Mouse (Mus musculus) forebrain, embryonic 16.5 days (tissue): Measurements from ENCODE around the gene Tbc1d9b. TPM values are rescaled to one million over a fixed set of nuclear protein-coding genes. Genes with fewer than 3 reads are reported as not detected.

Source experiments
- ATAC-seq: fragments of 200-750 bp; cut with Nextera tagmentation; 2 replicates; pipeline ENCODE4 v1.8.0; 2017; ENCODE audit warnings: mild to moderate bottlenecking, moderate library complexity
- H3K27ac ChIP-seq: fragments of 300-500 bp; sonication (generic); 2 replicates; pipeline ENCODE4 v1.5.1; 2014; ENCODE audit warnings: low read length, control low read depth
- H3K27me3 ChIP-seq: fragments of 300-500 bp; sonication (generic); replicated peaks from 2 replicates; pipeline ENCODE4 v1.6.1; 2014; ENCODE audit warnings: low read length; ENCODE audit not compliant: control insufficient read depth, insufficient read depth
- H3K36me3 ChIP-seq: fragments of 300-500 bp; sonication (generic); 2 replicates; pipeline ENCODE4 v1.6.1; 2014; ENCODE audit not compliant: control insufficient read depth, insufficient read depth
- H3K4me1 ChIP-seq: fragments of 300-500 bp; sonication (generic); replicated peaks from 2 replicates; pipeline ENCODE4 v1.6.1; 2014; ENCODE audit warnings: low read length; ENCODE audit not compliant: control insufficient read depth, insufficient read depth
- H3K4me2 ChIP-seq: fragments of 300-500 bp; sonication (generic); 2 replicates; pipeline ENCODE4 v1.6.1; 2014; ENCODE audit warnings: mild to moderate bottlenecking, low read length, control low read depth
- H3K4me3 ChIP-seq: fragments of 300-500 bp; sonication (generic); replicated peaks from 2 replicates; pipeline ENCODE4 v1.5.1; 2014; ENCODE audit warnings: mild to moderate bottlenecking, low read length, control low read depth
- H3K9ac ChIP-seq: fragments of 300-500 bp; sonication (generic); replicated peaks from 2 replicates; pipeline ENCODE4 v1.6.1; 2014; ENCODE audit warnings: low read depth, low read length, control low read depth
- H3K9me3 ChIP-seq: fragments of 300-500 bp; sonication (generic); 2 replicates; pipeline ENCODE4 v1.6.1; 2016; ENCODE audit warnings: low read length; ENCODE audit not compliant: control insufficient read depth
- WGBS: fragments of 180-500 bp; shearing (Covaris S2); extraction: QIAGEN DNeasy Blood & Tissue Kit; methylation state at CpG from one replicate; pipeline ENCODE4 v1.1.7; 2014; 5-methylcytosine and 5-hydroxymethylcytosine counted together
- polyA plus RNA-seq: library from polyadenylated mRNA; unstranded; fragments of >200 nt; fragmentation: Nextera tagmentation; extraction: Ambion mirVana; gene quantifications from 2 replicates; pipeline ENCODE4 v1.2.1, GENCODE M21; 2015

The Tbc1d9b gene
- 38.2 and 43.6 TPM in 2 replicates for polyA plus RNA-seq

GRCm38 (mm10) chr11:50130811-50131766 is at the start of gene Tbc1d9b:
TSS of gene Tbc1d9b (plus strand) at chr11:50131396.
- H3K27ac ChIP-seq = peak within 1 kb of the TSS; percentile 82
- no peaks in the 10 kb centered on the region; the same call in 1 of the 2 replicates for H3K36me3 ChIP-seq
- peak within 1 kb of the TSS; percentile 93 for H3K4me3 ChIP-seq
- H3K4me1 ChIP-seq = peaks cover 14% of the 10 kb centered on the region
- peak within 1 kb of the TSS; percentile 100 for H3K9ac ChIP-seq
- H3K4me2 ChIP-seq = peak within 1 kb of the TSS; percentile 88
- no peaks in the 10 kb centered on the region for H3K27me3 ChIP-seq
- ATAC-seq = peak; percentile 93
- WGBS = 1% methylated on average over 77 of the region's 77 CpGs
- no peaks in the 10 kb centered on the region for H3K9me3 ChIP-seq

GRCm38 (mm10) chr11:50086211-50086610 is 45.0 kb upstream of the Tbc1d9b start:
- ATAC-seq = no peak

GRCm38 (mm10) chr11:50089840-50090239 is 41.4 kb upstream of the Tbc1d9b start:
- no peak overlapping the region for H3K9ac ChIP-seq
- ATAC-seq = no peak
- no peaks in the 10 kb centered on the region for H3K9me3 ChIP-seq
- peaks cover 34% of the 10 kb centered on the region for H3K36me3 ChIP-seq
- H3K4me1 ChIP-seq = 0 out of 2 replicates have a peak, but pooled peaks cover 2% of the 10 kb centered on the region
- no peak overlapping the region for H3K4me2 ChIP-seq
- H3K27me3 ChIP-seq = no peaks in the 10 kb centered on the region
- 84% methylated on average over 1 of the region's 1 CpGs for WGBS
- no peak overlapping the region for H3K27ac ChIP-seq
- H3K4me3 ChIP-seq = no peak overlapping the region

More at GRCm38 (mm10) chr11:50086211-50086610, 45.0 kb upstream of the Tbc1d9b start:
- Histone ChIP-seq H3K4me3 (no peak overlapping the region), H3K9me3 (no peaks in the 10 kb centered on the region), H3K9ac (no peak overlapping the region), H3K4me2 (no peak overlapping the region), H3K27ac (no peak overlapping the region), H3K4me1 (0 out of 2 replicates have a peak, but pooled peaks cover 2% of the 10 kb centered on the region), H3K27me3 (no peaks in the 10 kb centered on the region), H3K36me3 (peaks cover 25% of the 10 kb centered on the region)
- WGBS = 90% methylated on average over 3 of the region's 3 CpGs

- 55% methylated on average over 5 of the region's 5 CpGs for WGBS
- no peak overlapping the region for H3K27ac ChIP-seq
- ATAC-seq = no peak
- no peak overlapping the region for H3K4me2 ChIP-seq
- no peaks in the 10 kb centered on the region for H3K4me1 ChIP-seq
- peaks cover 37% of the 10 kb centered on the region for H3K36me3 ChIP-seq
- no peak overlapping the region for H3K9ac ChIP-seq
- no peaks in the 10 kb centered on the region for H3K9me3 ChIP-seq
- H3K4me3 ChIP-seq = no peak overlapping the region
- no peaks in the 10 kb centered on the region for H3K27me3 ChIP-seq
Measured at GRCm38 (mm10) chr11:50090982-50091675, 40.1 kb upstream of the Tbc1d9b start.

- Histone ChIP-seq H3K4me3 (no peak overlapping the region), H3K9ac (no peak overlapping the region), H3K36me3 (peaks cover 37% of the 10 kb centered on the region), H3K4me2 (no peak overlapping the region), H3K4me1 (no peaks in the 10 kb centered on the region), H3K27me3 (no peaks in the 10 kb centered on the region), H3K27ac (no peak overlapping the region), H3K9me3 (no peaks in the 10 kb centered on the region)
- ATAC-seq = no peak
Measured at GRCm38 (mm10) chr11:50091681-50092080, 39.5 kb upstream of the Tbc1d9b start.

- H3K4me1 ChIP-seq = peaks cover 13% of the 10 kb centered on the region
Measured at GRCm38 (mm10) chr11:50095661-50096060, 35.5 kb upstream of the Tbc1d9b start.

GRCm38 (mm10) chr11:50097091-50097490 is 34.1 kb upstream of the Tbc1d9b start:
- Histone ChIP-seq H3K4me2 (no peak overlapping the region), H3K27me3 (no peaks in the 10 kb centered on the region), H3K36me3 (peaks cover 21% of the 10 kb centered on the region), H3K9me3 (no peaks in the 10 kb centered on the region), H3K4me3 (no peak overlapping the region), H3K27ac (no peak overlapping the region), H3K4me1 (peaks cover 13% of the 10 kb centered on the region), H3K9ac (no peak overlapping the region)
- no peak for ATAC-seq
- WGBS = 95% methylated on average over 6 of the region's 6 CpGs

More at GRCm38 (mm10) chr11:50095661-50096060, 35.5 kb upstream of the Tbc1d9b start:
- Histone ChIP-seq H3K27me3 (no peaks in the 10 kb centered on the region), H3K4me3 (no peak overlapping the region), H3K9ac (no peak overlapping the region), H3K27ac (no peak overlapping the region), H3K36me3 (peaks cover 22% of the 10 kb centered on the region), H3K9me3 (no peaks in the 10 kb centered on the region), H3K4me2 (no peak overlapping the region)
- 93% methylated on average over 9 of the region's 9 CpGs for WGBS
- no peak for ATAC-seq

- H3K27ac ChIP-seq = peak overlapping the region; percentile 24; the same call in 1 of the 2 replicates
- H3K27me3 ChIP-seq = no peaks in the 10 kb centered on the region
- H3K36me3 ChIP-seq = peaks cover 12% of the 10 kb centered on the region
- WGBS = 58% methylated on average over 8 of the region's 8 CpGs
- no peak overlapping the region for H3K9ac ChIP-seq
- no peak overlapping the region for H3K4me3 ChIP-seq
- no peak overlapping the region for H3K4me2 ChIP-seq
- ATAC-seq = peak; percentile 63
- no peaks in the 10 kb centered on the region for H3K9me3 ChIP-seq
- H3K4me1 ChIP-seq = peaks cover 13% of the 10 kb centered on the region
Measured at GRCm38 (mm10) chr11:50098961-50099481, 32.2 kb upstream of the Tbc1d9b start.

GRCm38 (mm10) chr11:50099692-50100091 is 31.5 kb upstream of the Tbc1d9b start:
- Histone ChIP-seq H3K36me3 (peaks cover 12% of the 10 kb centered on the region), H3K27me3 (no peaks in the 10 kb centered on the region), H3K9me3 (no peaks in the 10 kb centered on the region), H3K27ac (no peak overlapping the region; the same call in 1 of the 2 replicates), H3K9ac (no peak overlapping the region), H3K4me1 (peaks cover 13% of the 10 kb centered on the region), H3K4me3 (no peak overlapping the region), H3K4me2 (no peak overlapping the region)
- 86% methylated on average over 2 of the region's 2 CpGs for WGBS
- no peak for ATAC-seq
